Mouse (Mus musculus) adrenal gland, postnatal 36 days (tissue): ENCODE data around the gene Rdh12. TPM values are rescaled to one million over a fixed set of nuclear protein-coding genes. Genes with fewer than 3 reads are reported as not detected.

Experiments
- DNase-seq, 2 experiments: peaks; one replicate each; pipeline ENCODE4 v3.0.0; 2021; ENCODE audit warnings: mixed read lengths in 1 of 2
- total RNA-seq, 2 experiments: library from RNA; stranded (reverse); gene quantifications; 2 replicates each; pipeline ENCODE4 v1.2.3; 2021

Rdh12 gene
- total RNA-seq, 2 experiments from 2014 or later = 0.43 TPM

DNA sequence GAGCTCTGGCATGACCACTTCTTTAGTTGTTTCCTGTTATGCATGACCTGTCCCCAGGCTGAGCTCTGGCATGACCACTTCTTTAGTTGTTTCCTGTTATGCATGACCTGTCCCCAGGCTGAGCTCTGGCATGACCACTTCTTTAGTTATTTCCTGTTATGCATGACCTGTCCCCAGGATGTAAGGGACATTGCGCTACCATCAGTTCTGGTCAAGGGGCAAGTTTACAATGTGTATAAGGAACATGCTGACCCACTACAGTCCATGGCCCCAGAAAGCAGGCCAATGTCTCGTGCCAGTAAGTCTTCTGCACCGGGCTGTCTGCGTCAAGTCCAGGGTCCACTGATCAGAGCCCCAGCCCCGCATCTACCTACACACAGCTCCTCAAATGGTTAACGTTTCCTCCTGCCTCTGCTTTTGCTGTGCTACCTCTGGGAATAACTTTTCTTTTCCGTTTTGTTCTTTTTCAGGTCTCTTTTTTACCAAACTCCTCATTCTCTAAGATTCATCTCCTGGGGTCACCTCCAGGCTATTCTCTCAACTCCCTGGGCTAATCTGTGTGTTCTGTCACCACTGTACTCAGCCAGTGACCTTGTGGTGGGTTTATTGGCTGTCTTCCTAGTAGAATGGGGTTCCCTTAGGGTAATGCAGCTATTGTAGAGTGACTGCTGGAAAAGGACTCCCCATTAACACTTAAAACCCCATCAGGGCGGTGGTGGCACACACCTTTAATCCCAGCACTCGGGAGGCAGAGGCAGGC lies 44.8 kb downstream of the Rdh12 start:
- no peak for DNase-seq

DNA sequence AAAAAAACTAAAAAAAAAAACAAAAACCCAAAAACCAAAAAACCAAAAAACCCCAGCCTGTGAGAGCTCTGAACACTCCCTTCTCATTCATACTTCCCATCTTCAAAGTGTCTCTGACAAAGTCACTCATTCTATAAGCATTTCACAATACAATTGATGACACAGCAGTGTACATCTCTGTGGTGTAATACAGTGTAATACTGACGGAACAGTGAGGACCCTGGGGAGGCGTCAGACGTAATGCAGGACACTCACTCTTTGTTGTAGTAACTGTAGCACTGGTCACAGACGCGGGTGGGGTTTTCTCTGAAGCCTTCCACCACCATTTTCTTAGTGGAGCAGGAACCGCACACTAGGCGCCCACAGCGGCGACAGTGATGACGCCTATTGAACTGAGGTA lies 46.3 kb downstream of the Rdh12 start:
- DNase-seq = no peak

DNA sequence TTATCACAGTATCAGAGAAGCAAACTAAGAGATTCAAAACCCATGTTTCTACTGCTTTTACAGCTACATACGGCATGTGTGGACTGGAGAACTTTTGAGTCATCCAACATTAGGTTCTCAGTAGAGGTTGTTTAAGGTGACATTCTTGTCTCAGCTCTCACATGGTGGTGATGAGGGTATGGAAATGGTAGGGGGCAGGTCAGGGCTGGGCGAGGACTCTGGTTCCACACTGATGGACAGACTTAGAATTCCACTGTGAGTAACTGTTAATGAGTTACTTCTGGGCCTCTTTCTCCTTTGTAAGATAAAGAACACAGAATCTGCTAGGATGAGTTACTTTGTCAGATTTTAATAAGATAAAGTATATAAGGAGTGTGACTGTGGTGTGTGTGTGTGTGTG lies 51.4 kb downstream of the Rdh12 start:
- no peak for DNase-seq

DNA sequence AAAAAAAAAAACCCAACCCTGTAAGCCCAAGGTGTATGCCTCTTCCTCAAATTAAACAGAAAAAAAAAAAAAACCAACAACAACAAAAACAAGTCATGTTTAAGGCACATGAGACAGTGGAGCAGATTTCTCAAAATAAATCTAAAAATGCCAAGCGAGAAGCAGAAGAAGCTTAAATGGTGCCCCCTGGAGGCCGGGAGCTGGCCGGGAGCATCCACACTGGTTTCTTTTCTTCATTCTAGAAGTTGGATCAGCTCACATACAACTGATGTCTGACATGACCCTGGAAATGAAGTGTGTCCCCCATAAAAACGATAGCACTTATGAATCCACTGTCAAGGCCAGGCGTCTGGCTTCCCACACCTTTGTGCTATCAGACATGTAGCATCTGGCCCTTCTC lies 52.3 kb downstream of the Rdh12 start:
- DNase-seq = peak; percentile 15 to 52

Other genes starting within 250 kb of the Rdh12 start
- gene Tmem229b, start 201.3 kb upstream of the Rdh12 start, total RNA-seq = 10 to 100 TPM in 1 of 2 experiments, 1 to 10 TPM in 1; 7.2 to 10.1 TPM
- 1 to 10 TPM; 1.5 to 2.2 TPM for gene Plekhh1, start 179.8 kb upstream of the Rdh12 start, total RNA-seq
- gene Pigh, start 119.3 kb upstream of the Rdh12 start, total RNA-seq = 10 to 100 TPM in 1 of 2 experiments, 1 to 10 TPM in 1; 7.8 to 11.6 TPM
- under 1 TPM; 0.33 to 0.56 TPM for gene Arg2, start 78.1 kb upstream of the Rdh12 start, total RNA-seq
- 100 to 1,000 TPM; 111 to 131 TPM for gene Vti1b, start 36.2 kb upstream of the Rdh12 start, total RNA-seq
- 10 to 100 TPM; 18.5 to 28.2 TPM for gene Rdh11, start 16.6 kb upstream of the Rdh12 start, total RNA-seq
- 10 to 100 TPM; 20.5 to 24.4 TPM for gene Zfyve26, start 87.4 kb downstream of the Rdh12 start, total RNA-seq
- gene Rad51b, start 88.4 kb downstream of the Rdh12 start, total RNA-seq = under 1 TPM; 0.49 to 0.63 TPM